7 mouse cellular contexts compared by ENCODE assay signal in genomic region chr12:108674502-108674901, GRCm38 (mm10). TPM values are rescaled to one million over a fixed set of nuclear protein-coding genes. Genes with fewer than 3 reads are reported as not detected.
A peak's percentile ranks its signal among the peaks of the same experiment; 100 is the strongest.
DNase-seq lines count a peak whose midpoint lies in the region; ATAC-seq and TF ChIP-seq lines count a peak whose summit lies in the region.

No protein-coding gene starts in this region.

- H3K4me1 ChIP-seq in heart, adult 2 months (ENCODE audit: control insufficient read depth, insufficient read depth, low read length) = peaks cover 22% of the 10 kb centered on the region
- H3K4me1 ChIP-seq in stomach, embryonic 16.5 days (ENCODE audit: control insufficient read depth, insufficient read depth, low read length) = peaks cover 2% of the 10 kb centered on the region; the same call in 1 of the 2 replicates
- H3K4me1 ChIP-seq in midbrain, embryonic 13.5 days (replicated peaks) = no peaks in the 10 kb centered on the region

- peak overlapping the region; percentile 24; the same call in 1 of the 2 replicates for H3K4me3 ChIP-seq in heart, adult 2 months
- no peak overlapping the region for H3K4me3 ChIP-seq in stomach, embryonic 16.5 days (replicated peaks; ENCODE audit: low read length)
- H3K4me3 ChIP-seq in midbrain, embryonic 13.5 days (replicated peaks) = no peak overlapping the region

- peak; percentile 84 for DNase-seq in right cerebral cortex, adult 18-20 months
- no peak for DNase-seq in right cerebral cortex, postnatal 4 days
- peak; percentile 55 to 76 for DNase-seq in heart, adult 2 months
- peak; percentile 83 for DNase-seq in kidney, postnatal 14 days
- DNase-seq in spleen, postnatal 36 days (ENCODE audit: low spot score in 2 of 2) = no peak

- peak overlapping the region; percentile 51 for H3K27ac ChIP-seq in heart, adult 2 months
- H3K27ac ChIP-seq in stomach, embryonic 16.5 days (ENCODE audit: low read length) = no peak overlapping the region
- no peak overlapping the region for H3K27ac ChIP-seq in midbrain, embryonic 13.5 days

- 18% methylated on average over 4 of the region's 4 CpGs for whole genome bisulfite sequencing in heart, adult 2 months
- WGBS in stomach, embryonic 16.5 days = 69% methylated on average over 4 of the region's 4 CpGs
- 91% methylated on average over 4 of the region's 4 CpGs for WGBS in midbrain, embryonic 13.5 days

- no peaks in the 10 kb centered on the region for H3K79me2 ChIP-seq in heart, adult 2 months (replicated peaks; ENCODE audit: control insufficient read depth, insufficient read depth, low read length)

- H3K27me3 ChIP-seq in heart, adult 2 months (ENCODE audit: control insufficient read depth, insufficient read depth, low read length) = no peaks in the 10 kb centered on the region
- no peaks in the 10 kb centered on the region for H3K27me3 ChIP-seq in stomach, embryonic 16.5 days (ENCODE audit: control insufficient read depth, insufficient read depth, low read length)
- no peaks in the 10 kb centered on the region for H3K27me3 ChIP-seq in midbrain, embryonic 13.5 days

- no peak overlapping the region for H3K9ac ChIP-seq in heart, adult 2 months (ENCODE audit: low read depth, low read length)
- H3K9ac ChIP-seq in stomach, embryonic 16.5 days (ENCODE audit: low read length) = no peak overlapping the region
- H3K9ac ChIP-seq in midbrain, embryonic 13.5 days (replicated peaks) = no peak overlapping the region

- TF ChIP-seq CTCF in heart, adult 2 months (IDR thresholded peaks at IDR 0.05) = no peak

- 0 out of 2 replicates have a peak, but pooled peaks have one; percentile 26 for ATAC-seq in stomach, embryonic 16.5 days (ENCODE audit: insufficient read depth, low FRiP score)
- no peak for ATAC-seq in midbrain, embryonic 13.5 days

- H3K4me2 ChIP-seq in stomach, embryonic 16.5 days (ENCODE audit: low read depth, low read length) = no peak overlapping the region
- H3K4me2 ChIP-seq in midbrain, embryonic 13.5 days (replicated peaks) = no peak overlapping the region

- H3K9me3 ChIP-seq in stomach, embryonic 16.5 days (replicated peaks; ENCODE audit: control insufficient read depth, low read length) = no peaks in the 10 kb centered on the region
- H3K9me3 ChIP-seq in midbrain, embryonic 13.5 days = no peaks in the 10 kb centered on the region

- intact Hi-C loops in heart, adult 2 months (cut with DNase I) = no loop called here

- no peaks in the 10 kb centered on the region for H3K36me3 ChIP-seq in heart, adult 2 months (ENCODE audit: control insufficient read depth, insufficient read depth, low read length)
- H3K36me3 ChIP-seq in stomach, embryonic 16.5 days (ENCODE audit: control insufficient read depth, insufficient read depth, low read length) = 0 out of 2 replicates have a peak, but pooled peaks cover 3% of the 10 kb centered on the region
- H3K36me3 ChIP-seq in midbrain, embryonic 13.5 days = peaks cover 78% of the 10 kb centered on the region

- TF ChIP-seq POLR2A in heart, adult 2 months (IDR thresholded peaks at IDR 0.05; ENCODE audit: insufficient read depth, low read depth, low read length) = no peak

- TF ChIP-seq EP300 in heart, adult 2 months (IDR thresholded peaks at IDR 0.05; ENCODE audit: insufficient read depth, low read depth, low read length) = peak; percentile 73; the same call in 1 of the 2 replicates

RNA-seq across cellular contexts. Expression of gene Degs2, which starts 27.6 kb away (rescaled TPM):
- under 1 TPM; 0.50 to 0.55 TPM for total RNA-seq in heart, adult 2 months (2021)
- 1.00 TPM in 2 replicates for polyA plus RNA-seq in heart, adult 2 months (2012; rRNA removed)
- 42.9 and 56.5 TPM in 2 replicates for polyA plus RNA-seq in stomach, embryonic 16.5 days (2015; fragmentation: Nextera tagmentation; extraction: Ambion mirVana)
- polyA plus RNA-seq in midbrain, embryonic 13.5 days (2015; fragmentation: Nextera tagmentation; extraction: Ambion mirVana) = 3.0 and 3.8 TPM in 2 replicates

Comparison
In these comparisons a context has a peak if more than half of its experiments do, and no peak if none do; other contexts are left out.
1. DNase-seq: peak in right cerebral cortex, adult 18-20 months (single experiment), heart, adult 2 months (2 of 2) and kidney, postnatal 14 days (single experiment); none in right cerebral cortex, postnatal 4 days (single experiment) and spleen, postnatal 36 days (0 of 2).